Comparison of ENCODE assay signal across 7 mouse cellular contexts in the genomic region with DNA sequence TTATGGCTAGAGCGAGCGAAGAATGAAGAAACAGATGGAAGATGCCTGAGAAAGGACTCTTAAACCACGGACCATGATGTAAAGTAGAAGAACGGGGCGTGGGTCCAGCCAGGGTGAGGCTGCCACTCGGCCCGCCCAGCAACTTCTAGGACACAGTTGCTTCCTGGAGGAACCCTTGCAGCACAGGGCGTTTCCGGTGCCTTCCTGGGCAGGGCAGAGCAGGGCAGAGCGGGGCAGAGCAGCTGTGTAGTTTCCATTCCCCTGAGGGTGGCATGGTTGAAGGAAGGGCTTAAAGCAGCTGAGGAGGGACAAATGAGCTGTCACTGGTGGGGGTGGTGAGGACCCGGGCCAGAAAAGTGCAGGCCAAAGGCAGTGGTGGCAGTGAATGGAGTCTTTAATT. TPM values are rescaled to one million over a fixed set of nuclear protein-coding genes. Genes with fewer than 3 reads are reported as not detected.
DNase-seq lines count a peak whose midpoint lies in the region; ATAC-seq and TF ChIP-seq lines count a peak whose summit lies in the region.

No protein-coding gene starts in this region.

- WGBS in forebrain, embryonic 14.5 days: 83% methylated on average over 11 of the region's 11 CpGs

- no peak for DNase-seq in testis, postnatal 14 days (ENCODE audit: low spot score)
- DNase-seq in heart, postnatal 25 days (ENCODE audit: low spot score): peak; percentile 31
- DNase-seq in lung, adult 18-20 months: peak; percentile 80 to 83
- peak; percentile 20 to 43 for DNase-seq in spleen, postnatal 14 days (ENCODE audit: low spot score in 2 of 2)
- DNase-seq in ovary, postnatal 14 days (ENCODE audit: low spot score): no peak
- no peak for DNase-seq in forebrain, embryonic 14.5 days (ENCODE audit: low spot score)

- peaks cover 17% of the 10 kb centered on the region for H3K4me1 ChIP-seq in testis, adult 2 months (ENCODE audit: control insufficient read depth, insufficient read depth, low read length)
- no peaks in the 10 kb centered on the region for H3K4me1 ChIP-seq in forebrain, embryonic 14.5 days (ENCODE audit: control insufficient read depth, insufficient read depth, low read length)

- H3K36me3 ChIP-seq in testis, adult 2 months (ENCODE audit: control insufficient read depth, insufficient read depth, low read length): no peaks in the 10 kb centered on the region
- 0 out of 2 replicates have a peak, but pooled peaks cover 7% of the 10 kb centered on the region for H3K36me3 ChIP-seq in forebrain, embryonic 14.5 days (ENCODE audit: control insufficient read depth, insufficient read depth, low read length)

- no peaks in the 10 kb centered on the region for H3K9me3 ChIP-seq in forebrain, embryonic 14.5 days (replicated peaks; ENCODE audit: control insufficient read depth, low read length)

- TF ChIP-seq CTCF in testis, adult 2 months (IDR thresholded peaks at IDR 0.05; ENCODE audit: control insufficient read depth, insufficient read depth, insufficient replicate concordance, low read depth, low read length): no peak

- H3K4me2 ChIP-seq in forebrain, embryonic 14.5 days (ENCODE audit: low read length): no peak overlapping the region

- TF ChIP-seq POLR2A in testis, adult 2 months (IDR thresholded peaks at IDR 0.05; ENCODE audit: control insufficient read depth, low read depth, low read length): no peak

- H3K4me3 ChIP-seq in testis, adult 2 months (ENCODE audit: control insufficient read depth, low read depth, low read length): peak overlapping the region; percentile 15; the same call in 1 of the 2 replicates
- no peak overlapping the region for H3K4me3 ChIP-seq in forebrain, embryonic 14.5 days (ENCODE audit: low read depth, low read length)

- ATAC-seq in forebrain, embryonic 14.5 days: no peak

- H3K27ac ChIP-seq in testis, adult 2 months (ENCODE audit: control insufficient read depth, insufficient read depth, low read depth, low read length): 0 out of 2 replicates have a peak overlapping the region, but pooled peaks have one; percentile 19
- no peak overlapping the region for H3K27ac ChIP-seq in forebrain, embryonic 14.5 days (ENCODE audit: low read depth, low read length)

- intact Hi-C loops in heart, postnatal 25 days (cut with DNase I): no loop called here

- H3K9ac ChIP-seq in forebrain, embryonic 14.5 days (ENCODE audit: low read length): no peak overlapping the region

- no peaks in the 10 kb centered on the region for H3K27me3 ChIP-seq in testis, adult 2 months (ENCODE audit: control insufficient read depth, insufficient read depth, low read length)
- no peaks in the 10 kb centered on the region for H3K27me3 ChIP-seq in forebrain, embryonic 14.5 days (replicated peaks; ENCODE audit: control insufficient read depth, insufficient read depth, low read length)

RNA-seq across cellular contexts. Expression of gene Rab31, which starts 48.3 kb away (rescaled TPM):
- 25.3 and 32.1 TPM in 2 replicates for polyA plus RNA-seq in testis, adult 2 months (2012; rRNA removed)
- total RNA-seq in heart, postnatal 25 days (2021): 10 to 100 TPM; 18.9 to 19.2 TPM
- 88.8 and 92.6 TPM in 2 replicates for polyA plus RNA-seq in forebrain, embryonic 14.5 days (2014; fragmentation: Nextera tagmentation; extraction: Ambion mirVana)

RNA-seq across cellular contexts. Expression of gene Ppp4r1, which starts 58.1 kb away (rescaled TPM):
- 244 and 274 TPM in 2 replicates for polyA plus RNA-seq in testis, adult 2 months (2012; rRNA removed)
- total RNA-seq in heart, postnatal 25 days (2021): 10 to 100 TPM; 41.7 to 48.5 TPM
- 37.1 and 43.4 TPM in 2 replicates for polyA plus RNA-seq in forebrain, embryonic 14.5 days (2014; fragmentation: Nextera tagmentation; extraction: Ambion mirVana)

Comparison
In these comparisons a context has a peak if more than half of its experiments do, and no peak if none do; other contexts are left out.
1. DNase-seq: peak in heart, postnatal 25 days (single experiment), lung, adult 18-20 months (2 of 2) and spleen, postnatal 14 days (2 of 2); none in testis, postnatal 14 days (single experiment), ovary, postnatal 14 days (single experiment) and forebrain, embryonic 14.5 days (single experiment).